Mouse (Mus musculus): Measurements from ENCODE around the gene Slc35e3. TPM values are rescaled to one million over a fixed set of nuclear protein-coding genes. Genes with fewer than 3 reads are reported as not detected.

Slc35e3 gene
- polyA plus RNA-seq, 1 experiment, result 19.7 TPM

- Histone ChIP-seq H3K27ac (ENCODE audit: insufficient read depth, low read length) (peak within 1 kb of the TSS; percentile 100), H3K4me1 (ENCODE audit: control insufficient read depth, insufficient read depth, low read length) (peaks cover 2% of the 10 kb centered on the region), H3K4me3 (ENCODE audit: low read depth, low read length) (peak within 1 kb of the TSS; percentile 94), H3K9me3 (replicated peaks; ENCODE audit: control insufficient read depth, insufficient read depth, low read length, poor library complexity, severe bottlenecking) (no peaks in the 10 kb centered on the region), H3K9ac (ENCODE audit: low read depth, poor library complexity, severe bottlenecking) (peak within 1 kb of the TSS; percentile 99), H3K27me3 (ENCODE audit: control insufficient read depth, insufficient read depth, low read length, poor library complexity, severe bottlenecking) (no peaks in the 10 kb centered on the region), H3K36me3 (ENCODE audit: control insufficient read depth, insufficient read depth, low read length, poor library complexity, severe bottlenecking) (peaks cover 32% of the 10 kb centered on the region)
- TF ChIP-seq EP300 (IDR thresholded peaks at IDR 0.05; ENCODE audit: insufficient read depth, low read depth, low read length), result no peak
- peak; percentile 69 for TF ChIP-seq POLR2A (IDR thresholded peaks at IDR 0.05; ENCODE audit: insufficient read depth, low read length)
- TF ChIP-seq CTCF (IDR thresholded peaks at IDR 0.05; ENCODE audit: low read depth, low read length), result peak; percentile 58
Observed at GRCm38 (mm10) chr10:117710604-117711141, 35.5 kb downstream of the Slc35e3 start, which contains the start of gene Mdm2. Gene Mdm2 (minus strand): TSS chr10:117710758.

- no peaks in the 10 kb centered on the region for H3K9me3 ChIP-seq (replicated peaks; ENCODE audit: control insufficient read depth, insufficient read depth, low read length, poor library complexity, severe bottlenecking)
- peak overlapping the region; percentile 94 for H3K4me3 ChIP-seq (ENCODE audit: low read depth, low read length)
- peak overlapping the region; percentile 99 for H3K9ac ChIP-seq (ENCODE audit: low read depth, poor library complexity, severe bottlenecking)
- peak; percentile 13 for TF ChIP-seq POLR2A (IDR thresholded peaks at IDR 0.05; ENCODE audit: insufficient read depth, low read length)
- no peak for TF ChIP-seq CTCF (IDR thresholded peaks at IDR 0.05; ENCODE audit: low read depth, low read length)
- 0 out of 2 replicates have a peak, but pooled peaks have one; percentile 19 for TF ChIP-seq EP300 (IDR thresholded peaks at IDR 0.05; ENCODE audit: insufficient read depth, low read depth, low read length)
- H3K27me3 ChIP-seq (ENCODE audit: control insufficient read depth, insufficient read depth, low read length, poor library complexity, severe bottlenecking), result no peaks in the 10 kb centered on the region
- peaks cover 2% of the 10 kb centered on the region for H3K4me1 ChIP-seq (ENCODE audit: control insufficient read depth, insufficient read depth, low read length)
- peak overlapping the region; percentile 92 for H3K27ac ChIP-seq (ENCODE audit: insufficient read depth, low read length)
- H3K36me3 ChIP-seq (ENCODE audit: control insufficient read depth, insufficient read depth, low read length, poor library complexity, severe bottlenecking), result peaks cover 38% of the 10 kb centered on the region
Observed at GRCm38 (mm10) chr10:117709930-117710603, 36.1 kb downstream of the Slc35e3 start.

GRCm38 (mm10) chr10:117709326-117709830 is 36.8 kb downstream of the Slc35e3 start:
- H3K9ac ChIP-seq (ENCODE audit: low read depth, poor library complexity, severe bottlenecking), result peak overlapping the region; percentile 99
- H3K4me1 ChIP-seq (ENCODE audit: control insufficient read depth, insufficient read depth, low read length), result no peaks in the 10 kb centered on the region
- no peaks in the 10 kb centered on the region for H3K9me3 ChIP-seq (replicated peaks; ENCODE audit: control insufficient read depth, insufficient read depth, low read length, poor library complexity, severe bottlenecking)
- H3K36me3 ChIP-seq (ENCODE audit: control insufficient read depth, insufficient read depth, low read length, poor library complexity, severe bottlenecking), result peaks cover 44% of the 10 kb centered on the region
- peak overlapping the region; percentile 79 for H3K4me3 ChIP-seq (ENCODE audit: low read depth, low read length)
- TF ChIP-seq CTCF (IDR thresholded peaks at IDR 0.05; ENCODE audit: low read depth, low read length), result no peak
- no peak for TF ChIP-seq EP300 (IDR thresholded peaks at IDR 0.05; ENCODE audit: insufficient read depth, low read depth, low read length)
- TF ChIP-seq POLR2A (IDR thresholded peaks at IDR 0.05; ENCODE audit: insufficient read depth, low read length), result no peak
- H3K27me3 ChIP-seq (ENCODE audit: control insufficient read depth, insufficient read depth, low read length, poor library complexity, severe bottlenecking), result no peaks in the 10 kb centered on the region
- H3K27ac ChIP-seq (ENCODE audit: insufficient read depth, low read length), result peak overlapping the region; percentile 91

- no peaks in the 10 kb centered on the region for H3K4me1 ChIP-seq (ENCODE audit: control insufficient read depth, insufficient read depth, low read length)
- H3K36me3 ChIP-seq (ENCODE audit: control insufficient read depth, insufficient read depth, low read length, poor library complexity, severe bottlenecking), result peaks cover 50% of the 10 kb centered on the region
- no peak for TF ChIP-seq CTCF (IDR thresholded peaks at IDR 0.05; ENCODE audit: low read depth, low read length)
- no peak for TF ChIP-seq EP300 (IDR thresholded peaks at IDR 0.05; ENCODE audit: insufficient read depth, low read depth, low read length)
- TF ChIP-seq POLR2A (IDR thresholded peaks at IDR 0.05; ENCODE audit: insufficient read depth, low read length), result no peak
- no peaks in the 10 kb centered on the region for H3K9me3 ChIP-seq (replicated peaks; ENCODE audit: control insufficient read depth, insufficient read depth, low read length, poor library complexity, severe bottlenecking)
- H3K27me3 ChIP-seq (ENCODE audit: control insufficient read depth, insufficient read depth, low read length, poor library complexity, severe bottlenecking), result no peaks in the 10 kb centered on the region
- peak overlapping the region; percentile 59; the same call in 1 of the 2 replicates for H3K27ac ChIP-seq (ENCODE audit: insufficient read depth, low read length)
- H3K9ac ChIP-seq (ENCODE audit: low read depth, poor library complexity, severe bottlenecking), result peak overlapping the region; percentile 99
- peak overlapping the region; percentile 77 for H3K4me3 ChIP-seq (ENCODE audit: low read depth, low read length)
Observed at GRCm38 (mm10) chr10:117708856-117709255, 37.3 kb downstream of the Slc35e3 start.

GRCm38 (mm10) chr10:117708376-117708775 is 37.8 kb downstream of the Slc35e3 start:
- peaks cover 54% of the 10 kb centered on the region for H3K36me3 ChIP-seq (ENCODE audit: control insufficient read depth, insufficient read depth, low read length, poor library complexity, severe bottlenecking)

More at GRCm38 (mm10) chr10:117708376-117708775, 37.8 kb downstream of the Slc35e3 start:
- TF ChIP-seq EP300 (IDR thresholded peaks at IDR 0.05; ENCODE audit: insufficient read depth, low read depth, low read length) (no peak), CTCF (IDR thresholded peaks at IDR 0.05; ENCODE audit: low read depth, low read length) (no peak)
- no peak overlapping the region for H3K27ac ChIP-seq (ENCODE audit: insufficient read depth, low read length)
- H3K9ac ChIP-seq (ENCODE audit: low read depth, poor library complexity, severe bottlenecking), result peak overlapping the region; percentile 99
- H3K4me1 ChIP-seq (ENCODE audit: control insufficient read depth, insufficient read depth, low read length), result peaks cover 2% of the 10 kb centered on the region
- no peaks in the 10 kb centered on the region for H3K9me3 ChIP-seq (replicated peaks; ENCODE audit: control insufficient read depth, insufficient read depth, low read length, poor library complexity, severe bottlenecking)
- H3K27me3 ChIP-seq (ENCODE audit: control insufficient read depth, insufficient read depth, low read length, poor library complexity, severe bottlenecking), result no peaks in the 10 kb centered on the region
- no peak overlapping the region for H3K4me3 ChIP-seq (ENCODE audit: low read depth, low read length)
